Mouse (Mus musculus) embryonic fibroblast, embryonic 13.5 days (primary cell): Measurements from ENCODE around the gene Irf2bp1.

Experiments used
- CTCF ChIP-seq: IDR thresholded peaks from 2 replicates; pipeline ENCODE4 v1.5.1; 2011; ENCODE audit warnings: mild to moderate bottlenecking, control low read depth, low read length, moderate library complexity, borderline replicate concordance; ENCODE audit not compliant: insufficient read depth
- POLR2A ChIP-seq: IDR thresholded peaks from 2 replicates; pipeline ENCODE4 v1.6.1; 2011; ENCODE audit warnings: low read depth, mild to moderate bottlenecking, control low read depth, low read length, moderate library complexity

DNA sequence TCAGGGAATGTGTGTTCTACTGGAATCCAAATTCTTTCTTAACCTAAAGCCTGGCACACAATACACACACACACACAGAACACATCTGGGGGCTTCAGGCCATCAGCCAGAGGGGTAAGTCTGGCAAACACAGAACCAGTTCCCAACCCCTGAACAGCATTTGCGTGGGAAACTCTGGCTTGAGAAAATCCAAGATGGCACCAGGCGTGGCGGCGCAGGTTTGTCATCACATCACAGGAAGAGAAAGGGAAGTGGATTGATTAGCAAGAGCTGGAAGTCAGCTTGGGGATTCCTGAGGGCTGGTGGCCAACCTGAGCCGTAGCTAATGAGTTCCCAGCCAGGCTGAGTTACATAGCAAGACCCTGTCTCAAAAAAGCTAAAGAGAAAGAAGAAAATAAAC is 38.5 kb upstream of the Irf2bp1 start:
- TF ChIP-seq CTCF (no peak), POLR2A (no peak)
